Mouse (Mus musculus): ENCODE data around the gene Ccpg1os.

The Ccpg1os gene

DNA sequence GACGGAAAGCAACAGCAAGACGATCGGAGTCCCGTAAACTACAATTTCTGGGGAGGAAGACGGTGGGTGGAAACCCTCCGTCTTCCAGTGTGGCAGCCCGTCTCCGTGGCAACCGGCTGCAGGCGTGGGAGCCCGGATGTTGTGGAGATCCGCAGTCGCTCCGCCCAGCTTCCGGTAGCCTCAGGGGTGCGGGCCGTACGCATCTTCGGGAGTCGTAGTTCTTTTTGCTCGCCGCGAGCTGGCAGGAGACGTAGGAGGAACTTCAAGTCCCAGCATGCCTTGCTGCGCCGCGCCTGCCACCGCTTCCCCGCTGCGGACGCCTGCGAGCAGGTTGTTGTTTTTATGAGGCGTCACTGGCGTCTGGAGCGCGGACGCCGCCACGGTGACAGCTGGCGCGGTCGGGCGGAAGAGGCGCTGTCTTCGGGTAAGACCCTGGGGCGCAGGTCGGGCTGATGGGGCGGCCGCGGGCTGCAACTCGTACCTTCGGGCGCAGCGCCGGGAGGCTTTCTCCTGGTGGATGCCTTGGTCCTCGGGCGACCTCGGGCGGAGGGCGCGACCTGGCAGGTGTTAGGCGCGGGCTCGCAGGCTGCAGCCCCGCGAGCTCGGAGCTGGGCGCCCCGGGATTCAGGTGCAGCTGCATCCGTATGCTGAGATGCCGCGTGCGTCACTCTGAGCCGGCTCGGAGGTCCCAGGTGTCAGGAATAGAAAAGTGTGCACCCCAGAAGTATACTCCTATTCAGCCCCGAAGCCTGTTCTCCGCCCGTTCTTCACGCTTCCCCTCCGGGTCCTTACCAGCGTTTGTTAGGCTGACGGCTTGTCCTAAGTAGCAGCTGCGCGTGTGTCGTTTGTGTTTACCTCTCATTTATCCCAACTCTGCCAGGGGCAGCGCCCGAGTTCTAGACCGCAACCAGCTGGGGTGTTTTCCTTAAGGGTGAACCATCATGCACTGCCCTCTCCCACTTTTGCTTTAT lies at the start of gene Ccpg1os, which contains the start of gene Ccpg1:
Gene Ccpg1os (minus strand): TSS at position 133 of the 971 bp plus-strand sequence.
Gene Ccpg1 (plus strand): TSS at position 180 of the 971 bp plus-strand sequence.
- DNase-seq (ENCODE audit: low spot score), result peak; percentile 95

- no peak for DNase-seq (ENCODE audit: low spot score)
Observed at GRCm38 (mm10) chr9:73033406-73033805, 48.2 kb upstream of the Ccpg1os start.

DNA sequence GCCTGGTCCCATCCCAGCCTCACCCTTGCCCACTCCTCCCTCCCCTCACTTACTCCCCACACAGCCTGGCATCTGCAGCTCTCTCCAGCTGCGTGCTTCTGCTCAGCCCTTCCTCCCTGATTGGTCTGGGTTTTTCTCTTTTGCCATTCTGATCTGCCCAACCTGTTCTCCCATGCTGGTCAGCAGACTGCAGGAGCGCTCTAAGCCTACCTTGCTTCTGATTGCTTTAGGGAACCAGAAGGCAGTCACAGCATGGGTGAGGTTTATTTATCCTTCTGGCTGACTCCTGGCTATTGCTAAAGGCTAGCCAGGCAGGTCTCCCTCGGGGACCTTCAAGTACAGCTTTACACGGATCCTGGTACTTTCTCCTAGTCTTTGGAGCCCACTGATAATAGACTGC lies 46.2 kb upstream of the Ccpg1os start:
- no peak for DNase-seq (ENCODE audit: low spot score)

- no peak for DNase-seq (ENCODE audit: low spot score)
Observed at GRCm38 (mm10) chr9:73030443-73030842, 45.3 kb upstream of the Ccpg1os start.

GRCm38 (mm10) chr9:73025818-73026636 lies 40.8 kb upstream of the Ccpg1os start:
- peak; percentile 13 for DNase-seq (ENCODE audit: low spot score)

GRCm38 (mm10) chr9:73020566-73021097 lies 35.5 kb upstream of the Ccpg1os start:
- DNase-seq (ENCODE audit: low spot score), result no peak

- no peak for DNase-seq (ENCODE audit: low spot score)
Observed at GRCm38 (mm10) chr9:73019841-73020240, 34.7 kb upstream of the Ccpg1os start.

DNA sequence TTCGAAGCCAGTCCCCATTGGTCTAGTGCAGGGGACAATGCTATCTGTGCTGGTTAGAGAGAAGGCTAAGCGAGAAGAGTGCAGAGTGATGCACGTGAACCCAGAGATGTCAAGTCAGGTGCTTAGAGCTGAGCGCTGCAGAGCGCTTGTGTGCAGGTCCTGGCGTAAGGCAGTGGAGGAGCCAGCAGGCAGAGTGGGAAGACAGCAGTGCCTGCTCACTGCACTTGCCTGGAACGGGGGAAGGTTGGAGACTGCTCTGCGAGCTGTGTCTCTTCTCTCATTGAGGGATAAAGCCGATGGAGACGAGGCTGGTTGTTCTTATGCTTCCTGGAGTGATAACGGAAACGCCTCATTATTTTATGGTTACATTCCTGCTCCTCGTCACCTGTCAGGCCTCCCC lies 29.5 kb upstream of the Ccpg1os start:
- DNase-seq (ENCODE audit: low spot score), result no peak

DNA sequence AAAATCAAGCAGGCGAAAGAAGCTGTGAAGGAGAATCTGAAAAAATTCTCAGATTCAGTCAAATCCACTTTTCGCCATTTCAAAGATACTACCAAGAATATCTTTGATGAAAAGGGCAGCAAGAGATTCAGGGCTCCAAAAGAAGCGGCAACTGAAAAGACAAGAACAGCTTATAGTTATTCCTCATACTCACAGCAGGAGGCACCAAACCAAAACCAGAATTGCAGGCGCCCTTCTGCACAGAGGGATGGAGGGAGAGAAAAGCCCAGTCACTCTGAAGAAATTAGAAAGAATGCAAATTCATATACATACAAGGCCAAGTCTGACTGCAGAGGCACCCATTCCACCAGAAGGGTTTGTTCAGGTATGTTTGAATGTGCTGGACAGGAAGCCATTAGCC lies 27.4 kb upstream of the Ccpg1os start:
- DNase-seq (ENCODE audit: low spot score), result no peak

GRCm38 (mm10) chr9:73008384-73008783 lies 23.2 kb upstream of the Ccpg1os start:
- DNase-seq (ENCODE audit: low spot score), result no peak

GRCm38 (mm10) chr9:73006175-73006574 lies 21.0 kb upstream of the Ccpg1os start:
- DNase-seq (ENCODE audit: low spot score), result no peak

GRCm38 (mm10) chr9:73005106-73005505 lies 19.9 kb upstream of the Ccpg1os start:
- DNase-seq (ENCODE audit: low spot score), result no peak

DNA sequence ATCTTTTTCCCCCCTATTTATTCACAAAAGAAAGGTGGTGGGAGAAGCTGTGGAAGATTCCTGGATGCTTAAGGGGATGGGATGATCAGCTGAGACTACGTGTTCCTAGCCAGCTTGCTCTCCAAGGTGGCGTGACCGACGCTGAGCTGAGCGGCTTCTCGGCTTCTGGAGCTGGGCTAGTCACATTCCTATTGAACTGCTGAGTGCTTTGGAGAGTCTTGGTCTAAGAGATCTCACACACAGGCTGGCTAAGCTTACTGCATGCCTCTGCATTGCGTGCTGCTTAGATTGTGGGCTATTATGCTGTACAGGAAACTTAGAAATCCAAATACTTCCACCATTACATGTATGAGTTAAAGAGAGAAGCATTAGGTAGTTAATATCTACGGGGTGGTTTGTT lies 18.9 kb upstream of the Ccpg1os start:
- DNase-seq (ENCODE audit: low spot score), result no peak

- DNase-seq (ENCODE audit: low spot score), result no peak
Observed at GRCm38 (mm10) chr9:73002177-73002576, 17.0 kb upstream of the Ccpg1os start.

- no peak for DNase-seq (ENCODE audit: low spot score)
Observed at GRCm38 (mm10) chr9:73001314-73002011, 16.3 kb upstream of the Ccpg1os start.

GRCm38 (mm10) chr9:73000487-73000886 lies 15.3 kb upstream of the Ccpg1os start:
- DNase-seq (ENCODE audit: low spot score), result no peak

DNA sequence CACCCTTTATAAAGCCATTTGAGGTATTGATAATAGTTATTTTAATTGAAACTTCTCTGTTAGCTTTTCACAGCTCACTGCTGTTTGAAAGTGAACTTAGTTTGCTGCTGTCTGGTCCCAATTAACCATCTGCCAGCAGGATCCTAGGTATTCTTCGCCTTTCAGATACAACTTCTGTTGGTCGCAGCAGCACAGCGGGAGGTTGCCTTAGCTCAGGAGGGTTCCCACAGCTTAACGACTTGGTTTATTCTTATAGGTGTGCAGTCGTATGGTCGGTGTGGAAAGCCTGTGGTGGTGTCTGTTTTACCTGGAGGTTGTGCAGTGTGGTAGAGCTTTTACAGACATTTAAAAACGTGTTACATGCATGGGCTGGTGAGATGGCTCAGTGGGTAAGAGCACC lies 11.6 kb upstream of the Ccpg1os start:
- DNase-seq (ENCODE audit: low spot score), result no peak

DNA sequence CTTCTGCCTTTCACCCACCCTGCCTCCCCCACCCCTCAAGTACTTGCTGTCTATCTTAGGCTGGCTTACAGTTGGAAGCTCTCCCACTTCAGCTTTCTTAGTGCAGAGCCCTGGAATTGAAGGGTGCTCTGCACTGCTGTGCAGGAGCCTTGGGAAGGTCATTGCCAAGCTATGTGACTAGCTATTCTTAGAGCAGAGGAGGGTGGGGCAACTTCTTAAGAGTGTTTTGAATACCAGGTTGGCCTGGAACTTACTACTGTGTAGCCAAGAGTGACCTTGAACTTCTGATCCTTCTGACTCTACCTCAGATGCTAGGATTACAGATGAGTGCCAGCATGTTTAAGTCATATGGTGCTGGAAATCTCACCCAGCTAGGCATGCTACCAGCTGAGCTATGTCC lies 11.0 kb upstream of the Ccpg1os start:
- no peak for DNase-seq (ENCODE audit: low spot score)

DNA sequence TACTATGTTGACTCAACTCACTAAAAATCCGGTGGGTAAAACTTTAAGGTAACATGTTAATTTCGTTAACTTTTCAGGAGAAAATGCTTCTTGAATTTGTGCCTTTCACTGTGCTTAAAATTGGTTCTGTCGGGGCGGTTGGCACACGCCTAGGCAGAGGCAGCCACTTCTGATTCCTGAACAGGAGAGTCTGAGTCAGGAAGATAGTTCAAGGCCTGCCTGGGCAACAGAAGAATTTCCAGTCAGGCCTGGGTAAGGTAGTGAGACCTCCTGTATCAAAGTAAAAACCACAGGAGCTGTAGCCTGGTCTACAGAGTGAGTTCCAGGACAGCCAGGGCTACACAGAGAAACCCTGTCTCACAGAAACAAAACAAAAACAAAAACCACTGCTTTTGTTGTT lies 7.4 kb upstream of the Ccpg1os start:
- DNase-seq (ENCODE audit: low spot score), result no peak

DNA sequence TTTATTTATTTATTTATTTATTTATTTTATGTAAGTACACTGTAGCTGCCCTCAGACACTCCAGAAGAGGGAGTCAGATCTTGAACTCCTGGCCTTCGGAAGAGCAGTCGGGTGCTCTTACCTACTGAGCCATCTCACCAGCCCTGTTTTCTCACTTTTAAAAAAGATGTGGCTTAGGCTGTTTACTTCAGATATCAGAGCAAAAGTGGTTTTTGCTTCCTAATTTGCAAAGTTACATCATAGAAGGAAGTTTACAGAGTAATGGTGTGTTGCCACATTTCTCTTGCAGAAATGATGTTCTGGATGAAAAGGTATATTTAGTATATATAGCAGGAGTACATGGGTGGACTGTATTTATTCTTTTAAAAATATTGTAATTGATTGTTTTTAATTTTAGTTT lies 6.2 kb upstream of the Ccpg1os start:
- no peak for DNase-seq (ENCODE audit: low spot score)

- DNase-seq (ENCODE audit: low spot score), result no peak
Observed at GRCm38 (mm10) chr9:72988706-72989105, 3.5 kb upstream of the Ccpg1os start.

GRCm38 (mm10) chr9:72987703-72988102 lies 2.5 kb upstream of the Ccpg1os start:
- no peak for DNase-seq (ENCODE audit: low spot score)

Measured in yolk sac, embryonic 10.5 days (tissue).